Mouse (Mus musculus): ENCODE data around the gene Tipin.
A peak's percentile ranks its signal among the peaks of the same experiment; 100 is the strongest.
"Not testable (repeated sequence)": the region's sequence is repeated elsewhere in the genome, so short reads cannot be mapped to it uniquely, and the experiment has no call there.

The Tipin gene

GRCm38 (mm10) chr9:64271249-64271648, 10.1 kb upstream of the Tipin start:
- no peak for DNase-seq (ENCODE audit: low read depth, low spot score)

DNA sequence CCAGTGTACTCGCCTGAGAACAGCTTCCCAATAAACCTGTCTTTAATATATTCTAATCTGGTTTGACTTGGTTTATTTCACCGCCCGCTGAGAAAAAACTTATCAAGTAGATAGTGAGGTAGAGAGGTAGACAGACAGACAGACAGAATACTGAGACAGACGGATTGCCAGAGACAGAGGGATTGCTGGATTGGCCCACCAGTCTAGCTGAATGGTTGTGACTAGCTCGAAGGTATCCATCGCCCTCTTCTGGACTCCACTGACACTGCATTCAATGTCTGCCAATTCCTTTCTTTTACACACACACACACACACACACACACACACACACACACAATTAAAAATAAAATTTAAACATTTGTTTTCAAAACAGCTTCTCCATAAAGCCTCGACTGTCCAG, 8.8 kb upstream of the Tipin start:
- no peak for DNase-seq (ENCODE audit: low read depth, low spot score)

DNA sequence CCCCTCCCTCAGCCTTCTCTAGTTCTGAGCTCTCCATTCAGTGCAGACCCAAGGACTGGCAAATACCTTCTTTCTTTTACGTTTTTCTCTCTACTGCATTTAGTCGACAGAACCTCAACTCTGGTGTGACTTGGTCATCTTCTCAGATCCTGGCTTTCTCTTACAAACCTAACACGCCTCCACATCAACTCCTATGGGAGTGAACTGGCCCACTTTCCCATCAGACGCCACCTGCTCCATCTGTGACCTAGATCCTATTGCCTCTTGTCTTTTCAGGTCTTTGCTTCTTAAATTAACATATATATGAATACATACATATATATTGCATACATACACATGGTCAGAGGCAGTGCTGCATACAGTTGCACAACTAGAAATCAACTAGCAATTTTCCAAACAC, 7.6 kb upstream of the Tipin start:
- no peak for DNase-seq (ENCODE audit: low read depth, low spot score)

GRCm38 (mm10) chr9:64274291-64274690, 7.1 kb upstream of the Tipin start:
- DNase-seq (ENCODE audit: low read depth, low spot score): no peak

DNA sequence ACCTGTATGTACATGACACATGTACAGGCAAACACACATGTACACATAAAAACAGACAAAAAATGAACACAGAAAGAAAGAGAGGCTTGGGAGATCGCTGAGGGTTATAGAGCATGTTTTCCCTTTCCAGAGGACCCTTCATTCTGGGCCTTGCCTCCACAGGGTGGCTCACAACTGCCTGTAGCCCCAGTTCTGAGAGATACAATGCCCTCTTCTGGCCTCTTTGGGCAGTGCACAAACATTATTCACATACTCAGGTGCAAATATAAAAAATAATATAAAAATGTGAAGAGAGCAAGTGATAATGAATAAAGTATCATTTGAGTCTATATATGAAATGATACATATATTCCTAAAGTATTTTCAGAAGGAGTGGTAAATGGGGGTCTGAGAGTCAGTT, 6.5 kb upstream of the Tipin start:
- no peak for DNase-seq (ENCODE audit: low read depth, low spot score)

DNA sequence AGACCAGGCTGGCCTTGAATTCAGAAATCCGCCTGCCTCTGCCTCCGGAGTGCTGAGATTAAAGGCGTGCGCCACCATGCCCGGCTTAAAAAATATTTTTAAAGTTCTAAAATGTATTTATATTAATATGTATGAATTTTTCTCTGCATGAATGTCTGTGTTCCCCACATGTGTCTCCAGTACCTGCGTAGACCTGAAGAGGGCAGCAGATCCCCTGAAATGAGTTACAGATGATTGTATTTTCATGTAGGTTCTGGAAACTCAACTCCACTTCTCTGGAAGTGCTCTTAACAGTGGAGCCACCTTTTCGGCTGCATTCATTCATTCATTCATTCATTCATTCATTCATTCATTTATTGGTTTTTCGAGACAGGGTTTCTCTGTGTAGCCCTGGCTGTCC, 3.7 kb upstream of the Tipin start:
- DNase-seq (ENCODE audit: low read depth, low spot score): peak; percentile 69

GRCm38 (mm10) chr9:64278665-64279310, 2.6 kb upstream of the Tipin start:
- DNase-seq (ENCODE audit: low read depth, low spot score): no peak

- DNase-seq (ENCODE audit: low read depth, low spot score): no peak
These were observed 399 bp downstream of the Tipin start for GRCm38 (mm10) chr9:64281781-64282178.

DNA sequence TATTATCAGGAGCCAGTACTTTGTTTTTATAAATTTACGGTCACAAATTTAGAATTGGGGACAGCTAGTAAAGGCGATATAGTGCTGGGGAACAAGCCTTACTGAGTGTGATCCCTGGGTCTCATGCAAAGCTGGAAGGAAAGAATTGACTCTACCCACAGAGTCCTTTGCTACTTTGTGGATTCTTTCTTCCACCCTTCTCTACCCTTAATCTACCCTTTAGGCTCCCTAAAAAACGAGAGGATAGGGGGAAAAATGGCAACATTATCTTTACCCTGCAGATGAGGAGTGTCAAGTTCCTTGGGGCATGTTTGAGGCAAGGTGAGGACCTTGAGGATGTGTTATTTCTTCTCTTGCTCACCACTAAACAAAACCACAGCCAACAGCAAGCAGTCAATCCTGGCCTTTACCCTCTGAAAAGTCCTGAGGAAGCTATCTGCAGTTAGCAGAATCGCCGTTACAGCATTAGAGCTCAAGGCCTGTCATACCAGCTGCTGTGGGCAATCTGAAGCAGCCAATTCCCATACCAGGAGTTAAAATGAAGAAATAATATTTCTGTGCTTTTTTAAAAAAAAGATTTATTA, 1.1 kb downstream of the Tipin start:
- peak; percentile 22 for DNase-seq (ENCODE audit: low read depth, low spot score)

DNA sequence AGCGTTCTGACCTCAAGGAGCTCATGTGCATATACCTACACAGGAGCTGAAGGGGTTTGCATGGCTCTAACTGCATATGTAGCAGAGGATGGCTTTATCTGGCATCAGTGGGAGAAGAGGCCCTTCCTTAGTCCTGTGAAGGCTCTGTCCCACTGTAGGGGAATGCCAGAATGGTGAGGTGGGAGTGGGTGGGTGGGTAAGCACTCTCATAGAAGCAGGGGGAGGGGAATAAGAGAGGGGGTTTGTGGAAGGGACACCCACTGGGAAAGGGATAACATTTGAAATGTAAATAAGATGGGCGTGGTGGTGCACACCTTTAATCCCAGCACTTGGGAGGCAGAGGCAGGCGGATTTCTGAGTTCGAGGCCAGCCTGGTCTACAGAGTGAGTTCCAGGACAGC, 21.7 kb downstream of the Tipin start:
- not testable (repeated sequence) for DNase-seq (ENCODE audit: low read depth, low spot score)

DNA sequence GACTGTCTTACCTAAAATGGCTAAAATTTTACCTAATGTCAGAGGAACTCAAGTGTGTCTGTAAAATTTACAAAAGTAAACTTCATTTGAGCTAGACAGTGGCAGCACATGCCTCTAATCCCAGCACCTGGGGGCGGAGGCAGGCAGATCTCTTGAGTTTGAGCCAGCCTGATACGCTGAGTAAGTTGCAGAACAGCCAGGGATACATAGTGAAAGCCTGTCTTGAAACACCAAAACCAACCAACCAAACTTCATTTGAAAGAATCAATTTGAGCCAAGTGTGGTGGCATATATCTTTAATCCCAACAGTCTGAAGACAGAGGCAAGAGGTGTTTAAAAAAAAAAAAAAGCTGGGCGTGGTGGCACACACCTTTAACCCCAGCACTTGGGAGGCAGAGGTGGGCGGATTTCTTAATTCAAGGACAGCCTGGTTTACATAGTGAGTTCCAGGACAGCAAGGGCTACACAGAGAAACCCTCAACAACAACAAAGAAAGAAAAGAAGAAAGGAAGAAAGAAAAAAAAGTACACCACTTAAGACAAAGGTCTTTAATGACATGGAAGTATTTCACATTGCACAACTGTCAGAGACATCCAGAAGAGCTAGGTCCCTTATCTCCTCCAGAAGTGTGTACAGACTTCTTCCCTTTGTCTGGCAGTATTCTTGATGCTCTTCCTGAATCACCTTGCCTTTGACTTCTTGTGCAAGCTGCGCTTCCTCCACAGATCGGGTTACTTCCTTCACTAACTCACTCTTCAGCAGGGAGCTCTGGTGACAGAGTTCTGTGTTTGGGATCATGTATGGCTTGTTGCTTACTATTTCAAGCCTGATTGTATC, 25.3 kb downstream of the Tipin start:
- no peak for DNase-seq (ENCODE audit: low read depth, low spot score)

- no peak for DNase-seq (ENCODE audit: low read depth, low spot score)
These were observed 29.8 kb downstream of the Tipin start for GRCm38 (mm10) chr9:64310996-64311785.

GRCm38 (mm10) chr9:64312128-64312527, 30.7 kb downstream of the Tipin start:
- DNase-seq (ENCODE audit: low read depth, low spot score): no peak

GRCm38 (mm10) chr9:64314696-64315095, 33.3 kb downstream of the Tipin start:
- no peak for DNase-seq (ENCODE audit: low read depth, low spot score)

- DNase-seq (ENCODE audit: low read depth, low spot score): no peak
These were observed 35.6 kb downstream of the Tipin start for GRCm38 (mm10) chr9:64316986-64317385.

DNA sequence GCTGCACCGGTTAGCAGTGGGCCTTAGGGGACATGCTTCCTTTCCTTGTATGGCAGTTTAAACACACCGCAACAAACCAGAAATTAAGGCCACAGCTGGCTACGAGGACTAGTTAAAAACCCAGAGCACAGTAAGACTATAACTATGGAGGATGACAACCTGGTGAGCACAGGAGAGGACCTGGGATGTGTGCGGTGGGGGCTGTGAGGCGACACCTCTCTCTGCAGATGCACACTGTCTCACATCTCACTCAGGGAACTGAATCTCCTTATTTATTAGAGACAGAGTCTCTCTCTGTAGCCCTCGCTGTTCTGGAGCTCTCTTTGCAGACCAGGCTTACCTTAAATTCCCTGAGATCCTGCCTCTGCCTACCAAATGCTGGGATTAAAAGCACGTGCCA, 42.6 kb downstream of the Tipin start:
- DNase-seq (ENCODE audit: low read depth, low spot score): no peak

DNA sequence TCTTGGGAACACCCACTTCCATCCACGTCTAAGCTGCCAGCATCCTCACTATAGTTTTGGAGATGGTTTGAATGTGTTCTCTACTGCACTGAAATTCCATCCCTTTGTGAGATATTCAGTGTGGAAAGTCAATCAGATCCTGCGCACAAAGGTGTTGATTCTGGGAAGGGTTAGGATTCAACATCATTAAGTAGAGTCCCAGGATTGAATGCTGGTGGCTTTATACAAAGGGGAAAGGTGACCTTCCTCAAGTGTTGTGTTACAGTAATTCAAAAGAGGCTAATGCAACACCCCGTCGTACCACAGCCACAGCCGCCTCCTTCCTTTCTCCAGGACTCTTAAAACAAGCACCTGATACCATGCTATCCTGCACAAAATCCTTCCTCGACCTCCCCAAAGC, 54.4 kb downstream of the Tipin start:
- no peak for DNase-seq (ENCODE audit: low read depth, low spot score)

DNA sequence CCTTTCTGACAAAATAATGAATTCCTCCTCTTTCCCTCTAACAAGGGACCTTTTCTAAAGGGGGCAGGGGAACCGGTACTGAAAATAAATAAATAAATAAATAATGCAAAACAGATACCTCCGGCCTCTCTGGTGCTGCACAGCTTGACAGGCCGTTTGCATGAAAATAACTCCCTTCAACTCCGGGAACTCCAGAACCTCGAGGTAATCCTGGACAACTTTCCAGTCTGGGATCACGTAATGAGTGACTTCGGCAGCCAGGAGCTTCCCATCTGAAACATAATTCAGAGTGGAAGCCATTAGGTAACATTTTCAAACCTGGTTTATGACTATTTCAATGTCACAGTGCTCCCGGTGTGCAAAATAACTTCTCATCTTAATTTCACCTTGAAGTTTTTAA, 58.0 kb downstream of the Tipin start:
- DNase-seq (ENCODE audit: low read depth, low spot score): no peak

GRCm38 (mm10) chr9:64340351-64341253, 59.2 kb downstream of the Tipin start:
- DNase-seq (ENCODE audit: low read depth, low spot score): peak; percentile 68

- no peak for DNase-seq (ENCODE audit: low read depth, low spot score)
These were observed 59.8 kb downstream of the Tipin start, which contains the start of gene Dis3l for GRCm38 (mm10) chr9:64341254-64341566. Gene Dis3l (minus strand): TSS chr9:64341288.

DNA sequence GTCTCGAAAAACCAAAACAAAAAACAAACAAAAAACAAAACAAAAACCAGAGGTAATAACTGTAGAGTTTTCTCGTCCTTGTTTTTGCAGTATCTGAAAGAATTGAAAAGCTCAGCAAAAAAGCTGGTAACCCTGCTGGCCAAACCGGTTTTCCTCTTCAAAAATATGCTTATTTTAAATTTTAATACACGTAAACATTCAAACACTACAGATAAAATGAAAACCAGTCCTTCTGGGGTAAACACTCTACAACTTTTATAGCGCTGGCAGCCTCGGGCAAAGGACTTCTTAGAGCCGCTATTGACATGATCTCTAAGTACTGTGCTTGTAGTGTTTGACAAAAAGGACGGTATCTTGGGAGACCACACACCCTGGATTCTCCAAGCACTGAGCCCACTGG, 60.3 kb downstream of the Tipin start:
- no peak for DNase-seq (ENCODE audit: low read depth, low spot score)
